Mouse (Mus musculus): ENCODE data around the gene Smg6.

GRCm38 (mm10) chr11:75161417-75162008, 235.9 kb downstream of the Smg6 start:
- TF ChIP-seq MAFK (IDR thresholded peaks at IDR 0.05; ENCODE audit: insufficient read depth, low read depth, low read length) (no peak), ZNF384 (IDR thresholded peaks at IDR 0.05; ENCODE audit: low read depth, low read length) (no peak)
